Mouse (Mus musculus) cerebellum, postnatal 14 days (tissue): ENCODE data around the gene Gm38431.
A peak's percentile ranks its signal among the peaks of the same experiment; 100 is the strongest.

ENCODE experiments used
- DNase-seq, 2 experiments: peaks; one replicate each; pipeline ENCODE4 v3.0.0; 2021; ENCODE audit warnings: mixed read lengths in 2 of 2

Gm38431 gene

GRCm38 (mm10) chr9:21091707-21092320 is at the start of gene Gm38431, which contains the start of gene Raver1:
Gene Gm38431 (minus strand): TSS chr9:21091997.
Gene Raver1 (minus strand): TSS chr9:21092008.
- peak; percentile 97 to 98 for DNase-seq

GRCm38 (mm10) chr9:21138386-21138785 is 46.6 kb upstream of the Gm38431 start:
- no peak for DNase-seq

GRCm38 (mm10) chr9:21137229-21137628 is 45.4 kb upstream of the Gm38431 start:
- DNase-seq = peak; percentile 71 to 83

- DNase-seq = no peak
Observed at GRCm38 (mm10) chr9:21136401-21136800, 44.6 kb upstream of the Gm38431 start.

GRCm38 (mm10) chr9:21135941-21136381 is 44.2 kb upstream of the Gm38431 start:
- DNase-seq = no peak

- DNase-seq = no peak
Observed at GRCm38 (mm10) chr9:21135329-21135890, 43.6 kb upstream of the Gm38431 start.

GRCm38 (mm10) chr9:21134595-21135328 is 43.0 kb upstream of the Gm38431 start:
- no peak for DNase-seq

GRCm38 (mm10) chr9:21133064-21133707 is 41.4 kb upstream of the Gm38431 start:
- no peak for DNase-seq

GRCm38 (mm10) chr9:21132102-21132775 is 40.4 kb upstream of the Gm38431 start:
- DNase-seq = peak in 1 of 2 experiments; percentile 29

- peak; percentile 90 to 92 for DNase-seq
Observed at GRCm38 (mm10) chr9:21131059-21131956, 39.5 kb upstream of the Gm38431 start, which contains the start of gene Tyk2. Gene Tyk2 (minus strand): TSS chr9:21131243.

GRCm38 (mm10) chr9:21126259-21126627 is 34.4 kb upstream of the Gm38431 start:
- DNase-seq = no peak

GRCm38 (mm10) chr9:21125502-21126258 is 33.9 kb upstream of the Gm38431 start:
- no peak for DNase-seq

GRCm38 (mm10) chr9:21124837-21125236 is 33.0 kb upstream of the Gm38431 start:
- no peak for DNase-seq

GRCm38 (mm10) chr9:21121483-21121882 is 29.7 kb upstream of the Gm38431 start:
- no peak for DNase-seq

GRCm38 (mm10) chr9:21117073-21117472 is 25.3 kb upstream of the Gm38431 start:
- no peak for DNase-seq

- DNase-seq = no peak
Observed at GRCm38 (mm10) chr9:21115105-21115504, 23.3 kb upstream of the Gm38431 start.

GRCm38 (mm10) chr9:21114190-21114589 is 22.4 kb upstream of the Gm38431 start:
- DNase-seq = peak; percentile 21 to 32

- DNase-seq = no peak
Observed at GRCm38 (mm10) chr9:21113751-21114150, 22.0 kb upstream of the Gm38431 start.

- DNase-seq = no peak
Observed at GRCm38 (mm10) chr9:21107607-21108237, 15.9 kb upstream of the Gm38431 start.
